Comparison of ENCODE assay signal across 9 mouse cellular contexts in genomic region chr11:75571126-75571990, GRCm38 (mm10). TPM values are rescaled to one million over a fixed set of nuclear protein-coding genes. Genes with fewer than 3 reads are reported as not detected.
DNase-seq lines count a peak whose midpoint lies in the region; ATAC-seq and TF ChIP-seq lines count a peak whose summit lies in the region.
"Had no signal": no experiment of that assay in that cellular context is flagged by ENCODE, and none has a peak within 500 bp of the region (broad histone marks: within the 10 kb centered on the region; RNA-seq: fewer than 3 reads in every experiment).

No protein-coding gene starts in this region.

- whole genome bisulfite sequencing in midbrain, embryonic 13.5 days: 80% methylated on average over 12 of the region's 14 CpGs
- 68% methylated on average over 13 of the region's 14 CpGs for WGBS in midbrain, postnatal 0 days
- 76% methylated on average over 13 of the region's 14 CpGs for WGBS in forebrain, embryonic 16.5 days

- no peak for TF ChIP-seq CTCF in midbrain, postnatal 0 days (IDR thresholded peaks at IDR 0.05)

- ATAC-seq in midbrain, embryonic 13.5 days: no peak
- no peak for ATAC-seq in midbrain, postnatal 0 days (ENCODE audit: low FRiP score)
- peak; percentile 70 for ATAC-seq in hematopoietic stem cell, adult 5-6 weeks (replicated peaks in 1 of 2; ENCODE audit: insufficient read depth in 1 of 2, low FRiP score in 2 of 2, low TSS enrichment in 1 of 2, low read depth in 1 of 2, poor library complexity in 2 of 2, severe bottlenecking in 2 of 2)
- peak; percentile 42 for ATAC-seq in monocyte, adult 5-6 weeks (replicated peaks; ENCODE audit: insufficient number of reproducible peaks, low FRiP score, low TSS enrichment, poor library complexity, severe bottlenecking)
- ATAC-seq in forebrain, embryonic 16.5 days: no peak

- no peaks in the 10 kb centered on the region for H3K27me3 ChIP-seq in midbrain, embryonic 13.5 days
- H3K27me3 ChIP-seq in midbrain, postnatal 0 days (ENCODE audit: insufficient read depth, low read length): no peaks in the 10 kb centered on the region
- no peaks in the 10 kb centered on the region for H3K27me3 ChIP-seq in forebrain, embryonic 16.5 days (replicated peaks; ENCODE audit: control insufficient read depth, insufficient read depth, low read length)

- no peak overlapping the region for H3K27ac ChIP-seq in midbrain, embryonic 13.5 days
- H3K27ac ChIP-seq in midbrain, postnatal 0 days (ENCODE audit: low read depth, low read length): no peak overlapping the region
- H3K27ac ChIP-seq in forebrain, embryonic 16.5 days (ENCODE audit: low read length): no peak overlapping the region

- peaks cover 20% of the 10 kb centered on the region for H3K4me1 ChIP-seq in midbrain, embryonic 13.5 days (replicated peaks)
- no peaks in the 10 kb centered on the region for H3K4me1 ChIP-seq in midbrain, postnatal 0 days (ENCODE audit: insufficient read depth, low read length)
- peaks cover 14% of the 10 kb centered on the region for H3K4me1 ChIP-seq in forebrain, embryonic 16.5 days (replicated peaks; ENCODE audit: control insufficient read depth, insufficient read depth, low read length)

- no peak overlapping the region for H3K4me2 ChIP-seq in midbrain, embryonic 13.5 days (replicated peaks)
- no peak overlapping the region for H3K4me2 ChIP-seq in midbrain, postnatal 0 days (ENCODE audit: low read depth, low read length, poor library complexity, severe bottlenecking)
- no peak overlapping the region for H3K4me2 ChIP-seq in forebrain, embryonic 16.5 days (ENCODE audit: low read length)

- peak overlapping the region; percentile 29; the same call in 1 of the 2 replicates for H3K9ac ChIP-seq in midbrain, embryonic 13.5 days (replicated peaks)
- no peak overlapping the region for H3K9ac ChIP-seq in midbrain, postnatal 0 days (replicated peaks; ENCODE audit: low read length, poor library complexity, severe bottlenecking)
- no peak overlapping the region for H3K9ac ChIP-seq in forebrain, embryonic 16.5 days (replicated peaks; ENCODE audit: low read depth, low read length)

- no peak overlapping the region for H3K4me3 ChIP-seq in midbrain, embryonic 13.5 days (replicated peaks)
- H3K4me3 ChIP-seq in midbrain, postnatal 0 days (ENCODE audit: low read depth, low read length): no peak overlapping the region
- H3K4me3 ChIP-seq in forebrain, embryonic 16.5 days (replicated peaks; ENCODE audit: low read length): no peak overlapping the region

- H3K36me3 ChIP-seq in midbrain, embryonic 13.5 days: peaks cover 45% of the 10 kb centered on the region
- peaks cover 46% of the 10 kb centered on the region for H3K36me3 ChIP-seq in midbrain, postnatal 0 days (ENCODE audit: insufficient read depth, low read length)
- peaks cover 18% of the 10 kb centered on the region for H3K36me3 ChIP-seq in forebrain, embryonic 16.5 days (ENCODE audit: control insufficient read depth, insufficient read depth)

- H3K9me3 ChIP-seq in midbrain, embryonic 13.5 days: no peaks in the 10 kb centered on the region
- no peaks in the 10 kb centered on the region for H3K9me3 ChIP-seq in midbrain, postnatal 0 days (ENCODE audit: low read length)
- H3K9me3 ChIP-seq in forebrain, embryonic 16.5 days (ENCODE audit: control insufficient read depth, low read length): no peaks in the 10 kb centered on the region

- DNase-seq in adrenal gland, adult 2 months: peak; percentile 66
- no peak for DNase-seq in adrenal gland, postnatal 4 days (ENCODE audit: low spot score in 2 of 2)
- no peak for DNase-seq in midbrain, postnatal 0 days (ENCODE audit: low spot score)
- no peak for DNase-seq in right cerebral cortex, postnatal 10 days (ENCODE audit: low spot score in 2 of 2)
- DNase-seq: lung, embryonic 14.5 days had no signal

RNA-seq across cellular contexts. Expression of gene Pitpna, which starts 16.5 kb away (rescaled TPM):
- total RNA-seq in adrenal gland, adult 2 months (2021): 100 to 1,000 TPM; 185 to 186 TPM
- 42.6 and 97.6 TPM in 2 replicates for polyA plus RNA-seq in adrenal gland, adult 2 months (2012; rRNA removed)
- 100 to 1,000 TPM; 120 to 135 TPM for total RNA-seq in adrenal gland, postnatal 4 days (2021)
- polyA plus RNA-seq in midbrain, embryonic 13.5 days (2015; fragmentation: Nextera tagmentation; extraction: Ambion mirVana): 77.8 and 99.2 TPM in 2 replicates
- total RNA-seq in midbrain, postnatal 0 days (2014; rRNA removed): 105 and 108 TPM in 2 replicates
- polyA plus RNA-seq in midbrain, postnatal 0 days (2015; fragmentation: Nextera tagmentation; extraction: Ambion mirVana): 91.7 and 106 TPM in 2 replicates
- 55.5 and 98.3 TPM in 2 replicates for total RNA-seq in hematopoietic stem cell, adult 5-6 weeks (2017)
- total RNA-seq in monocyte, adult 5-6 weeks (2017): 113 to 174 TPM (median 147 TPM) in 3 replicates
- 86.1 and 90.2 TPM in 2 replicates for polyA plus RNA-seq in forebrain, embryonic 16.5 days (2015; fragmentation: Nextera tagmentation; extraction: Ambion mirVana)

RNA-seq across cellular contexts. Expression of gene Slc43a2, which starts 39.9 kb away (rescaled TPM):
- 10 to 100 TPM; 21.2 to 38.3 TPM for total RNA-seq in adrenal gland, adult 2 months (2021)
- 28.2 and 28.7 TPM in 2 replicates for polyA plus RNA-seq in adrenal gland, adult 2 months (2012; rRNA removed)
- 10 to 100 TPM; 24.2 to 33.0 TPM for total RNA-seq in adrenal gland, postnatal 4 days (2021)
- polyA plus RNA-seq in midbrain, embryonic 13.5 days (2015; fragmentation: Nextera tagmentation; extraction: Ambion mirVana): 16.4 and 17.3 TPM in 2 replicates
- 34.3 and 34.5 TPM in 2 replicates for total RNA-seq in midbrain, postnatal 0 days (2014; rRNA removed)
- polyA plus RNA-seq in midbrain, postnatal 0 days (2015; fragmentation: Nextera tagmentation; extraction: Ambion mirVana): 17.0 and 20.4 TPM in 2 replicates
- 8.9 and 17.5 TPM in 2 replicates for total RNA-seq in hematopoietic stem cell, adult 5-6 weeks (2017)
- total RNA-seq in monocyte, adult 5-6 weeks (2017): 33.3 to 44.2 TPM (median 36.6 TPM) in 3 replicates
- polyA plus RNA-seq in forebrain, embryonic 16.5 days (2015; fragmentation: Nextera tagmentation; extraction: Ambion mirVana): 12.5 and 16.4 TPM in 2 replicates

RNA-seq across cellular contexts. Expression of gene Scarf1, which starts 58.0 kb away (rescaled TPM):
- total RNA-seq in adrenal gland, adult 2 months (2021): 1 to 10 TPM; 7.5 to 7.8 TPM
- 27.4 and 33.5 TPM in 2 replicates for polyA plus RNA-seq in adrenal gland, adult 2 months (2012; rRNA removed)
- total RNA-seq in adrenal gland, postnatal 4 days (2021): 10 to 100 TPM; 13.8 to 14.4 TPM
- polyA plus RNA-seq in midbrain, embryonic 13.5 days (2015; fragmentation: Nextera tagmentation; extraction: Ambion mirVana): 3.4 and 3.5 TPM in 2 replicates
- total RNA-seq in midbrain, postnatal 0 days (2014; rRNA removed): 3.6 and 3.8 TPM in 2 replicates
- polyA plus RNA-seq in midbrain, postnatal 0 days (2015; fragmentation: Nextera tagmentation; extraction: Ambion mirVana): 3.0 and 3.5 TPM in 2 replicates
- 12.2 and 17.8 TPM in 2 replicates for total RNA-seq in hematopoietic stem cell, adult 5-6 weeks (2017)
- total RNA-seq in monocyte, adult 5-6 weeks (2017): 1.6 TPM in 2 of 3 replicates, not detected in the other
- polyA plus RNA-seq in forebrain, embryonic 16.5 days (2015; fragmentation: Nextera tagmentation; extraction: Ambion mirVana): 3.6 and 4.2 TPM in 2 replicates

RNA-seq across cellular contexts. Expression of gene Inpp5k, which starts 59.4 kb away (rescaled TPM):
- total RNA-seq in adrenal gland, adult 2 months (2021): 10 to 100 TPM; 32.9 to 42.3 TPM
- polyA plus RNA-seq in adrenal gland, adult 2 months (2012; rRNA removed): 38.0 and 50.0 TPM in 2 replicates
- 10 to 100 TPM; 59.8 to 64.4 TPM for total RNA-seq in adrenal gland, postnatal 4 days (2021)
- polyA plus RNA-seq in midbrain, embryonic 13.5 days (2015; fragmentation: Nextera tagmentation; extraction: Ambion mirVana): 41.9 and 43.4 TPM in 2 replicates
- total RNA-seq in midbrain, postnatal 0 days (2014; rRNA removed): 50.0 and 50.2 TPM in 2 replicates
- polyA plus RNA-seq in midbrain, postnatal 0 days (2015; fragmentation: Nextera tagmentation; extraction: Ambion mirVana): 43.7 and 49.9 TPM in 2 replicates
- total RNA-seq in hematopoietic stem cell, adult 5-6 weeks (2017): 54.1 and 59.6 TPM in 2 replicates
- total RNA-seq in monocyte, adult 5-6 weeks (2017): 68.4 to 82.5 TPM (median 80.2 TPM) in 3 replicates
- polyA plus RNA-seq in forebrain, embryonic 16.5 days (2015; fragmentation: Nextera tagmentation; extraction: Ambion mirVana): 54.4 and 59.3 TPM in 2 replicates

Comparison
In these comparisons a context has a peak if more than half of its experiments do, and no peak if none do; other contexts are left out.
1. ATAC-seq: peak in hematopoietic stem cell, adult 5-6 weeks (2 of 2) and monocyte, adult 5-6 weeks (single experiment); none in midbrain, embryonic 13.5 days (single experiment), midbrain, postnatal 0 days (single experiment) and forebrain, embryonic 16.5 days (single experiment).